Mouse (Mus musculus): ENCODE measurements at regions not wholly inside any gene's neighbourhood (a gene's known extent, or its start where the extent isn't known, plus 50 kb on each side); places are given as distances from the start of the nearest gene placed in this dataset.

- no peak for TF ChIP-seq TAL1 (IDR thresholded peaks at IDR 0.05; ENCODE audit: low read length)
- TF ChIP-seq GATA1 (IDR thresholded peaks at IDR 0.05; ENCODE audit: low read length), result no peak
Observed at GRCm38 (mm10) chr10:19150005-19150404, 134.5 kb upstream of the Tnfaip3 start.
